Mouse (Mus musculus): ENCODE data around the gene Gm10273. TPM values are rescaled to one million over a fixed set of nuclear protein-coding genes. Genes with fewer than 3 reads are reported as not detected.
"Not testable (repeated sequence)": the region's sequence is repeated elsewhere in the genome, so short reads cannot be mapped to it uniquely, and the experiment has no call there.

Gm10273 gene
- polyA plus RNA-seq (2012; rRNA removed): 7.9 and 11.3 TPM in 2 replicates

GRCm38 (mm10) chr10:59395461-59395860, at the start of gene Gm10273:
TSS of gene Gm10273 (plus strand) at chr10:59395632.
- not testable (repeated sequence) for DNase-seq (ENCODE audit: extremely low spot score in 1 of 2, low spot score in 1 of 2)

- DNase-seq (ENCODE audit: extremely low spot score in 1 of 2, low spot score in 1 of 2): no peak
These were observed 48.9 kb upstream of the Gm10273 start for GRCm38 (mm10) chr10:59346560-59346959.

- DNase-seq (ENCODE audit: extremely low spot score in 1 of 2, low spot score in 1 of 2): no peak
These were observed 47.2 kb upstream of the Gm10273 start for GRCm38 (mm10) chr10:59348200-59348599.

GRCm38 (mm10) chr10:59349536-59349935, 45.9 kb upstream of the Gm10273 start:
- DNase-seq (ENCODE audit: extremely low spot score in 1 of 2, low spot score in 1 of 2): no peak

GRCm38 (mm10) chr10:59353065-59353464, 42.4 kb upstream of the Gm10273 start:
- peak in 1 of 2 experiments; percentile 14 for DNase-seq (ENCODE audit: extremely low spot score in 1 of 2, low spot score in 1 of 2)

GRCm38 (mm10) chr10:59354120-59354519, 41.3 kb upstream of the Gm10273 start:
- no peak for DNase-seq (ENCODE audit: extremely low spot score in 1 of 2, low spot score in 1 of 2)

- DNase-seq (ENCODE audit: extremely low spot score in 1 of 2, low spot score in 1 of 2): no peak
These were observed 40.4 kb upstream of the Gm10273 start for GRCm38 (mm10) chr10:59355020-59355419.

- peak in 1 of 2 experiments; percentile 14 for DNase-seq (ENCODE audit: extremely low spot score in 1 of 2, low spot score in 1 of 2)
These were observed 36.7 kb upstream of the Gm10273 start for GRCm38 (mm10) chr10:59358744-59359143.

- no peak for DNase-seq (ENCODE audit: extremely low spot score in 1 of 2, low spot score in 1 of 2)
These were observed 32.2 kb upstream of the Gm10273 start for GRCm38 (mm10) chr10:59363208-59363607.

GRCm38 (mm10) chr10:59364551-59364950, 30.9 kb upstream of the Gm10273 start:
- DNase-seq (ENCODE audit: extremely low spot score in 1 of 2, low spot score in 1 of 2): no peak

GRCm38 (mm10) chr10:59365804-59366589, 29.4 kb upstream of the Gm10273 start:
- no peak for DNase-seq (ENCODE audit: extremely low spot score in 1 of 2, low spot score in 1 of 2)

GRCm38 (mm10) chr10:59366746-59367145, 28.7 kb upstream of the Gm10273 start:
- DNase-seq (ENCODE audit: extremely low spot score in 1 of 2, low spot score in 1 of 2): no peak

GRCm38 (mm10) chr10:59367206-59367605, 28.2 kb upstream of the Gm10273 start:
- DNase-seq (ENCODE audit: extremely low spot score in 1 of 2, low spot score in 1 of 2): no peak

- no peak for DNase-seq (ENCODE audit: extremely low spot score in 1 of 2, low spot score in 1 of 2)
These were observed 26.7 kb upstream of the Gm10273 start for GRCm38 (mm10) chr10:59368729-59369128.

- no peak for DNase-seq (ENCODE audit: extremely low spot score in 1 of 2, low spot score in 1 of 2)
These were observed 26.0 kb upstream of the Gm10273 start for GRCm38 (mm10) chr10:59369426-59369825.

GRCm38 (mm10) chr10:59377906-59378305, 17.5 kb upstream of the Gm10273 start:
- no peak for DNase-seq (ENCODE audit: extremely low spot score in 1 of 2, low spot score in 1 of 2)

GRCm38 (mm10) chr10:59378728-59379127, 16.7 kb upstream of the Gm10273 start:
- DNase-seq (ENCODE audit: extremely low spot score in 1 of 2, low spot score in 1 of 2): no peak

GRCm38 (mm10) chr10:59379927-59380326, 15.5 kb upstream of the Gm10273 start:
- no peak for DNase-seq (ENCODE audit: extremely low spot score in 1 of 2, low spot score in 1 of 2)

- DNase-seq (ENCODE audit: extremely low spot score in 1 of 2, low spot score in 1 of 2): no peak
These were observed 15.0 kb upstream of the Gm10273 start for GRCm38 (mm10) chr10:59380411-59380821.

GRCm38 (mm10) chr10:59381563-59381962, 13.9 kb upstream of the Gm10273 start:
- not testable (repeated sequence) for DNase-seq (ENCODE audit: extremely low spot score in 1 of 2, low spot score in 1 of 2)

GRCm38 (mm10) chr10:59386951-59387350, 8.5 kb upstream of the Gm10273 start:
- peak in 1 of 2 experiments; percentile 22 for DNase-seq (ENCODE audit: extremely low spot score in 1 of 2, low spot score in 1 of 2)

- DNase-seq (ENCODE audit: extremely low spot score in 1 of 2, low spot score in 1 of 2): peak; percentile 25 to 45
These were observed 5.8 kb upstream of the Gm10273 start for GRCm38 (mm10) chr10:59389652-59390051.
